Mouse (Mus musculus) liver, embryonic 14.5 days (tissue): ENCODE results near the gene Ankrd33b. TPM values are rescaled to one million over a fixed set of nuclear protein-coding genes. Genes with fewer than 3 reads are reported as not detected.

Source experiments
- ATAC-seq: fragments of 200-750 bp; cut with Nextera tagmentation; 2 replicates; pipeline ENCODE4 v1.8.0; 2017; ENCODE audit warnings: moderate number of reproducible peaks, mild to moderate bottlenecking, moderate library complexity; ENCODE audit not compliant: insufficient read depth
- DNase-seq, 3 experiments: peaks; one replicate each; pipeline ENCODE4 v3.0.0-alpha.2; 2012 to 2013; ENCODE audit warnings: low read depth in 3 of 3, low spot score in 3 of 3
- H3K27ac ChIP-seq: fragments of 300-500 bp; sonication (generic); 2 replicates; pipeline ENCODE4 v1.5.1; 2014; ENCODE audit warnings: moderate library complexity, mild to moderate bottlenecking, control low read depth, inconsistent platforms
- H3K27me3 ChIP-seq: fragments of 300-500 bp; sonication (generic); 2 replicates; pipeline ENCODE4 v1.6.1; 2014; ENCODE audit warnings: mild to moderate bottlenecking, low read length, moderate library complexity; ENCODE audit not compliant: control insufficient read depth, insufficient read depth
- H3K36me3 ChIP-seq: fragments of 300-500 bp; sonication (generic); replicated peaks from 2 replicates; pipeline ENCODE4 v1.6.1; 2014; ENCODE audit warnings: low read depth; ENCODE audit not compliant: control insufficient read depth, insufficient read depth
- H3K4me1 ChIP-seq, 2 experiments: fragments of 200-500 bp in 1 of 2; fragments of 300-500 bp in 1 of 2; sonication (generic) in 1 of 2; replicated peaks; 2 replicates each; pipeline ENCODE4 v1.6.1; 2012 to 2014; ENCODE audit warnings: antibody characterized with exemption in 1 of 2, inconsistent platforms in 1 of 2, low read length in 1 of 2; ENCODE audit not compliant: control insufficient read depth in 2 of 2, insufficient read depth in 2 of 2
- H3K4me2 ChIP-seq: fragments of 300-500 bp; sonication (generic); 2 replicates; pipeline ENCODE4 v1.6.1; 2014; ENCODE audit warnings: low read depth, mild to moderate bottlenecking, control low read depth, moderate library complexity
- H3K4me3 ChIP-seq, 2 experiments: fragments of 200-500 bp in 1 of 2; fragments of 300-500 bp in 1 of 2; sonication (generic) in 1 of 2; 2 replicates each; pipeline ENCODE4 v1.5.1; 2012 to 2014; ENCODE audit warnings: low read depth in 2 of 2, low read length in 2 of 2, mild to moderate bottlenecking in 2 of 2, control low read depth in 1 of 2, inconsistent platforms in 1 of 2, moderate library complexity in 1 of 2; ENCODE audit not compliant: insufficient read depth in 1 of 2
- H3K9ac ChIP-seq: fragments of 300-500 bp; sonication (generic); replicated peaks from 2 replicates; pipeline ENCODE4 v1.6.1; 2014; ENCODE audit warnings: mild to moderate bottlenecking, control low read depth, moderate library complexity
- H3K9me3 ChIP-seq: fragments of 300-500 bp; sonication (generic); 2 replicates; pipeline ENCODE4 v1.6.1; 2016; ENCODE audit warnings: low read length, mixed read lengths; ENCODE audit not compliant: control insufficient read depth
- CTCF ChIP-seq: IDR thresholded peaks from 2 replicates; pipeline ENCODE4 v1.5.1; 2016; ENCODE audit warnings: antibody characterized with exemption, low read depth, control low read depth
- EP300 ChIP-seq: IDR thresholded peaks from 2 replicates; pipeline ENCODE4 v1.6.1; 2016; ENCODE audit warnings: antibody characterized with exemption, low read depth
- WGBS: fragments of 180-500 bp; shearing (Covaris S2); extraction: QIAGEN DNeasy Blood & Tissue Kit; methylation state at CpG from one replicate; pipeline ENCODE4 v1.1.7; 2014; ENCODE audit not compliant: insufficient replicate concordance; 5-methylcytosine and 5-hydroxymethylcytosine counted together
- polyA plus RNA-seq, 2 experiments: library from polyadenylated mRNA; depleted of rRNA in 1 of 2; stranded (reverse) in 1 of 2; unstranded in 1 of 2; fragments of >200 nt; fragmentation: Nextera tagmentation in 1 of 2; extraction: Ambion mirVana in 1 of 2; gene quantifications; 2 replicates each; pipeline versions ENCODE4 v1.2.1 to v1.2.3; 2012 to 2014

The Ankrd33b gene
- polyA plus RNA-seq, 2 experiments: 0.19 to 0.27 TPM

GRCm38 (mm10) chr15:31304302-31304701 is 63.2 kb downstream of the Ankrd33b start:
- 39% methylated on average over 3 of the region's 3 CpGs for WGBS
- no peak for DNase-seq

GRCm38 (mm10) chr15:31302293-31302990 is 65.1 kb downstream of the Ankrd33b start:
- WGBS: 64% methylated on average over 12 of the region's 12 CpGs
- H3K36me3 ChIP-seq: no peaks in the 10 kb centered on the region
- H3K4me3 ChIP-seq: no peak overlapping the region
- DNase-seq (no peak), ATAC-seq (no peak)
- peaks cover 4% of the 10 kb centered on the region for H3K27me3 ChIP-seq
- H3K9me3 ChIP-seq: no peaks in the 10 kb centered on the region
- no peak overlapping the region for H3K9ac ChIP-seq
- H3K27ac ChIP-seq: no peak overlapping the region
- H3K4me2 ChIP-seq: no peak overlapping the region
- no peaks in the 10 kb centered on the region for H3K4me1 ChIP-seq
- TF ChIP-seq EP300 (no peak), CTCF (no peak)

More at GRCm38 (mm10) chr15:31304302-31304701, 63.2 kb downstream of the Ankrd33b start:
- no peak overlapping the region for H3K27ac ChIP-seq
- no peak overlapping the region for H3K9ac ChIP-seq
- H3K4me1 ChIP-seq: no peaks in the 10 kb centered on the region
- no peaks in the 10 kb centered on the region for H3K36me3 ChIP-seq
- ATAC-seq: no peak
- no peak overlapping the region for H3K4me2 ChIP-seq
- no peak overlapping the region for H3K4me3 ChIP-seq
- no peaks in the 10 kb centered on the region for H3K9me3 ChIP-seq
- H3K27me3 ChIP-seq: no peaks in the 10 kb centered on the region
- TF ChIP-seq CTCF (no peak), EP300 (no peak)

- no peak for DNase-seq
- 24% methylated on average over 6 of the region's 6 CpGs for WGBS
- no peak for TF ChIP-seq CTCF
- TF ChIP-seq EP300: no peak
Observed at GRCm38 (mm10) chr15:31299258-31299917, 68.1 kb downstream of the Ankrd33b start.

GRCm38 (mm10) chr15:31297777-31298137 is 69.8 kb downstream of the Ankrd33b start:
- H3K27me3 ChIP-seq: peaks cover 12% of the 10 kb centered on the region
- no peak overlapping the region for H3K9ac ChIP-seq
- H3K27ac ChIP-seq: no peak overlapping the region
- H3K4me3 ChIP-seq: no peak overlapping the region
- no peaks in the 10 kb centered on the region for H3K36me3 ChIP-seq
- H3K9me3 ChIP-seq: no peaks in the 10 kb centered on the region
- no peak for ATAC-seq
- 38% methylated on average over 13 of the region's 13 CpGs for WGBS
- H3K4me1 ChIP-seq: no peaks in the 10 kb centered on the region
- no peak overlapping the region for H3K4me2 ChIP-seq
- no peak for DNase-seq
- TF ChIP-seq EP300 (no peak), CTCF (no peak)

More at GRCm38 (mm10) chr15:31299258-31299917, 68.1 kb downstream of the Ankrd33b start:
- Histone ChIP-seq H3K9ac (no peak overlapping the region), H3K27me3 (peaks cover 12% of the 10 kb centered on the region), H3K27ac (no peak overlapping the region), H3K9me3 (no peaks in the 10 kb centered on the region), H3K36me3 (no peaks in the 10 kb centered on the region), H3K4me1 (no peaks in the 10 kb centered on the region), H3K4me3 (no peak overlapping the region), H3K4me2 (no peak overlapping the region)
- ATAC-seq: no peak

- TF ChIP-seq EP300 (no peak), CTCF (no peak)
- Histone ChIP-seq H3K9me3 (no peaks in the 10 kb centered on the region), H3K9ac (no peak overlapping the region), H3K36me3 (no peaks in the 10 kb centered on the region), H3K4me3 (no peak overlapping the region), H3K27ac (no peak overlapping the region), H3K4me2 (no peak overlapping the region), H3K4me1 (no peaks in the 10 kb centered on the region), H3K27me3 (peaks cover 12% of the 10 kb centered on the region)
- ATAC-seq: no peak
- 15% methylated on average over 40 of the region's 40 CpGs for WGBS
- no peak for DNase-seq
Observed at GRCm38 (mm10) chr15:31296882-31297776, 70.4 kb downstream of the Ankrd33b start.
